Mouse (Mus musculus) forebrain, embryonic 15.5 days (tissue): ENCODE measurements around the gene Rbbp4. TPM values are rescaled to one million over a fixed set of nuclear protein-coding genes. Genes with fewer than 3 reads are reported as not detected.

ENCODE experiments used
- ATAC-seq: fragments of 200-750 bp; cut with Nextera tagmentation; replicated peaks from 2 replicates; pipeline ENCODE4 v1.8.0; 2017; ENCODE audit warnings: mild to moderate bottlenecking, moderate TSS enrichment, moderate library complexity
- H3K27ac ChIP-seq: fragments of 300-500 bp; sonication (generic); replicated peaks from 2 replicates; pipeline ENCODE4 v1.5.1; 2015; ENCODE audit warnings: mild to moderate bottlenecking, inconsistent platforms
- H3K27me3 ChIP-seq: fragments of 300-500 bp; sonication (generic); 2 replicates; pipeline ENCODE4 v1.6.1; 2015; ENCODE audit warnings: inconsistent platforms
- H3K36me3 ChIP-seq: fragments of 300-500 bp; sonication (generic); 2 replicates; pipeline ENCODE4 v1.6.1; 2015; ENCODE audit warnings: mild to moderate bottlenecking, inconsistent platforms
- H3K4me1 ChIP-seq: fragments of 300-500 bp; sonication (generic); 2 replicates; pipeline ENCODE4 v1.6.1; 2015; ENCODE audit warnings: inconsistent platforms
- H3K4me2 ChIP-seq: fragments of 300-500 bp; sonication (generic); replicated peaks from 2 replicates; pipeline ENCODE4 v1.6.1; 2015; ENCODE audit warnings: mild to moderate bottlenecking, inconsistent platforms
- H3K4me3 ChIP-seq: fragments of 300-500 bp; sonication (generic); 2 replicates; pipeline ENCODE4 v1.5.1; 2015; ENCODE audit warnings: mild to moderate bottlenecking, inconsistent platforms
- H3K9ac ChIP-seq: fragments of 300-500 bp; sonication (generic); replicated peaks from 2 replicates; pipeline ENCODE4 v1.6.1; 2015; ENCODE audit warnings: mild to moderate bottlenecking, inconsistent platforms
- H3K9me3 ChIP-seq: fragments of 300-500 bp; sonication (generic); 2 replicates; pipeline ENCODE4 v1.6.1; 2016; ENCODE audit warnings: inconsistent platforms
- WGBS: fragments of 180-500 bp; shearing (Covaris S2); methylation state at CpG from one replicate; pipeline ENCODE4 v1.1.7; 2015; ENCODE audit warnings: mixed read lengths; 5-methylcytosine and 5-hydroxymethylcytosine counted together
- polyA plus RNA-seq: library from polyadenylated mRNA; unstranded; fragments of >200 nt; fragmentation: Nextera tagmentation; extraction: Ambion mirVana; gene quantifications from 2 replicates; pipeline ENCODE4 v1.2.1, GENCODE M21; 2015

Gene Rbbp4
- polyA plus RNA-seq, 1 experiment from 2014 or later, result 436 TPM

- no peaks in the 10 kb centered on the region for H3K27me3 ChIP-seq
- no peak for ATAC-seq
- H3K36me3 ChIP-seq, result peaks cover 66% of the 10 kb centered on the region
- no peaks in the 10 kb centered on the region; the same call in 1 of the 2 replicates for H3K4me1 ChIP-seq
- no peak overlapping the region for H3K27ac ChIP-seq
- no peak overlapping the region for H3K9ac ChIP-seq
- WGBS, result 95% methylated on average over 1 of the region's 1 CpGs
- no peaks in the 10 kb centered on the region for H3K9me3 ChIP-seq
- H3K4me3 ChIP-seq, result no peak overlapping the region
- H3K4me2 ChIP-seq, result no peak overlapping the region
Observed at GRCm38 (mm10) chr4:129320876-129321275, 14.3 kb downstream of the Rbbp4 start.

- Histone ChIP-seq H3K9ac (no peak overlapping the region), H3K27me3 (no peaks in the 10 kb centered on the region), H3K9me3 (no peaks in the 10 kb centered on the region), H3K4me2 (no peak overlapping the region), H3K4me3 (no peak overlapping the region), H3K27ac (no peak overlapping the region), H3K4me1 (no peaks in the 10 kb centered on the region), H3K36me3 (peaks cover 87% of the 10 kb centered on the region)
- WGBS, result 79% methylated on average over 3 of the region's 3 CpGs
- no peak for ATAC-seq
Observed at GRCm38 (mm10) chr4:129313886-129314285, 21.3 kb downstream of the Rbbp4 start.

GRCm38 (mm10) chr4:129307936-129308335 lies 27.2 kb downstream of the Rbbp4 start:
- Histone ChIP-seq H3K27ac (no peak overlapping the region), H3K4me3 (no peak overlapping the region), H3K9ac (no peak overlapping the region), H3K4me2 (no peak overlapping the region), H3K36me3 (peaks cover 60% of the 10 kb centered on the region), H3K4me1 (no peaks in the 10 kb centered on the region), H3K9me3 (no peaks in the 10 kb centered on the region), H3K27me3 (no peaks in the 10 kb centered on the region)
- 98% methylated on average over 1 of the region's 1 CpGs for WGBS
- no peak for ATAC-seq

GRCm38 (mm10) chr4:129304306-129304705 lies 30.9 kb downstream of the Rbbp4 start:
- no peak overlapping the region for H3K9ac ChIP-seq
- no peak overlapping the region for H3K4me2 ChIP-seq
- H3K27ac ChIP-seq, result no peak overlapping the region
- 63% methylated on average over 1 of the region's 1 CpGs for WGBS
- no peak for ATAC-seq
- H3K4me1 ChIP-seq, result no peaks in the 10 kb centered on the region
- H3K36me3 ChIP-seq, result peaks cover 33% of the 10 kb centered on the region
- no peak overlapping the region for H3K4me3 ChIP-seq
- no peaks in the 10 kb centered on the region for H3K27me3 ChIP-seq
- no peaks in the 10 kb centered on the region for H3K9me3 ChIP-seq

- Histone ChIP-seq H3K9me3 (no peaks in the 10 kb centered on the region), H3K36me3 (peaks cover 28% of the 10 kb centered on the region), H3K4me3 (no peak overlapping the region), H3K4me1 (peaks cover 4% of the 10 kb centered on the region; the same call in 1 of the 2 replicates), H3K27ac (no peak overlapping the region), H3K9ac (no peak overlapping the region), H3K27me3 (no peaks in the 10 kb centered on the region), H3K4me2 (no peak overlapping the region)
- no peak for ATAC-seq
- 92% methylated on average over 9 of the region's 9 CpGs for WGBS
Observed at GRCm38 (mm10) chr4:129303816-129304215, 31.4 kb downstream of the Rbbp4 start.

GRCm38 (mm10) chr4:129303401-129303800 lies 31.8 kb downstream of the Rbbp4 start:
- Histone ChIP-seq H3K36me3 (peaks cover 24% of the 10 kb centered on the region), H3K9ac (no peak overlapping the region), H3K4me3 (no peak overlapping the region), H3K4me2 (no peak overlapping the region), H3K27me3 (no peaks in the 10 kb centered on the region), H3K4me1 (peaks cover 8% of the 10 kb centered on the region), H3K27ac (no peak overlapping the region), H3K9me3 (no peaks in the 10 kb centered on the region)
- WGBS, result 77% methylated on average over 5 of the region's 5 CpGs
- ATAC-seq, result no peak

GRCm38 (mm10) chr4:129299121-129299520 lies 36.0 kb downstream of the Rbbp4 start:
- Histone ChIP-seq H3K4me3 (no peak overlapping the region), H3K4me1 (peaks cover 10% of the 10 kb centered on the region), H3K4me2 (no peak overlapping the region), H3K36me3 (no peaks in the 10 kb centered on the region), H3K27me3 (no peaks in the 10 kb centered on the region), H3K27ac (no peak overlapping the region), H3K9me3 (no peaks in the 10 kb centered on the region), H3K9ac (no peak overlapping the region)
- ATAC-seq, result no peak
- WGBS, result 33% methylated on average over 10 of the region's 10 CpGs

- no peak overlapping the region for H3K9ac ChIP-seq
- no peak overlapping the region for H3K27ac ChIP-seq
- H3K4me1 ChIP-seq, result peaks cover 10% of the 10 kb centered on the region
- WGBS, result 87% methylated on average over 4 of the region's 4 CpGs
- H3K4me2 ChIP-seq, result no peak overlapping the region
- H3K27me3 ChIP-seq, result no peaks in the 10 kb centered on the region
- no peaks in the 10 kb centered on the region for H3K36me3 ChIP-seq
- H3K4me3 ChIP-seq, result no peak overlapping the region
- no peak for ATAC-seq
- H3K9me3 ChIP-seq, result no peaks in the 10 kb centered on the region
Observed at GRCm38 (mm10) chr4:129297724-129298123, 37.4 kb downstream of the Rbbp4 start.

GRCm38 (mm10) chr4:129296066-129296465 lies 39.1 kb downstream of the Rbbp4 start:
- H3K27ac ChIP-seq, result no peak overlapping the region
- no peaks in the 10 kb centered on the region for H3K27me3 ChIP-seq
- WGBS, result 91% methylated on average over 7 of the region's 7 CpGs
- H3K4me2 ChIP-seq, result no peak overlapping the region
- no peaks in the 10 kb centered on the region for H3K36me3 ChIP-seq
- ATAC-seq, result no peak
- no peaks in the 10 kb centered on the region for H3K9me3 ChIP-seq
- peaks cover 10% of the 10 kb centered on the region for H3K4me1 ChIP-seq
- H3K9ac ChIP-seq, result no peak overlapping the region
- H3K4me3 ChIP-seq, result no peak overlapping the region

- no peak overlapping the region for H3K4me3 ChIP-seq
- H3K27me3 ChIP-seq, result no peaks in the 10 kb centered on the region
- no peaks in the 10 kb centered on the region for H3K9me3 ChIP-seq
- ATAC-seq, result no peak
- no peaks in the 10 kb centered on the region for H3K36me3 ChIP-seq
- no peak overlapping the region for H3K4me2 ChIP-seq
- no peak overlapping the region for H3K9ac ChIP-seq
- peaks cover 10% of the 10 kb centered on the region for H3K4me1 ChIP-seq
- H3K27ac ChIP-seq, result no peak overlapping the region
- 99% methylated on average over 2 of the region's 2 CpGs for WGBS
Observed at GRCm38 (mm10) chr4:129295188-129295587, 40.0 kb downstream of the Rbbp4 start.

DNA sequence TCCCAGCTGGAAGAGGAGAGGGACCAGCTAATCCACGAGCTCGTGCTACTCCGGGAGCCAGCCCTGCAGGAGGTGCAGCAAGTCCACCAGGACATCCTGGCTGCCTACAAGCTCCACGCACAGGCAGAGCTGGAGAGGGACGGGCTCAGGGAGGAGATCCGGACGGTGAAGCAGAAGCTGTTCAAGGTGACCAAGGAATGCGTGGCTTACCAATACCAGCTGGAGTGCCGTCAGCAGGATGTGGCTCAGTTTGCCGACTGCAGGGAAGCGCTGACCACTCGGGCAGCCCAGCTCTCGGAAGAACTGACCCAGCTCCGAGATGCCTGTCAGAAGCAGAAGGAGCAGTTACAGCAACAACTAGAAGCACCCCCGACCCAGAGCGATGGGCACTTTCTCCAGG lies 41.5 kb downstream of the Rbbp4 start:
- no peak for ATAC-seq
- Histone ChIP-seq H3K4me2 (no peak overlapping the region), H3K4me3 (no peak overlapping the region), H3K9me3 (no peaks in the 10 kb centered on the region), H3K36me3 (no peaks in the 10 kb centered on the region), H3K27me3 (no peaks in the 10 kb centered on the region), H3K27ac (no peak overlapping the region), H3K4me1 (peaks cover 5% of the 10 kb centered on the region), H3K9ac (no peak overlapping the region)
- 44% methylated on average over 16 of the region's 16 CpGs for WGBS

- no peaks in the 10 kb centered on the region for H3K36me3 ChIP-seq
- WGBS, result 73% methylated on average over 7 of the region's 7 CpGs
- no peak for ATAC-seq
- H3K4me1 ChIP-seq, result no peaks in the 10 kb centered on the region
- no peak overlapping the region for H3K9ac ChIP-seq
- no peaks in the 10 kb centered on the region for H3K9me3 ChIP-seq
- H3K4me2 ChIP-seq, result no peak overlapping the region
- H3K4me3 ChIP-seq, result no peak overlapping the region
- H3K27ac ChIP-seq, result no peak overlapping the region
- H3K27me3 ChIP-seq, result no peaks in the 10 kb centered on the region
Observed at GRCm38 (mm10) chr4:129292831-129293230, 42.3 kb downstream of the Rbbp4 start.

DNA sequence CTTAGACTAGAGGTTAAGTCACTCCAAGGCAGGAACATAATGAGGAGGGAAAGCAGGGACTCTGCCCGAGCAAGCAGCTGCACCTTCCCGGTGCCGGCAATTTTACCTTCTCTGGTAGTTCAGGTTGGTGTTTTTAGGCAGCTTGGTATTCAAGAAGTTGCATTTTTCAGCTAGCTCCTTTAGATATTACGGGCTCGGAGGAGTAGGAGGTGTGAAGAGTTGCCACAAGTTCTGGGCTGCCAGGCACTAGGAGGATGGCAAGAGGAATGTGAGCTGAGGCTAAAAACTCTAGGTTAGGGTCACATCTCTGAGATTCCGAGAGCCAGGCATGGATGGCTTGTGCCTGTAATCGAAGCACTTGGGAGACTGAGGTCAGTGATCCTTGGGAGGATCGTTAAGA lies 45.5 kb downstream of the Rbbp4 start:
- Histone ChIP-seq H3K9ac (no peak overlapping the region), H3K4me1 (peaks cover 17% of the 10 kb centered on the region), H3K9me3 (no peaks in the 10 kb centered on the region), H3K4me3 (no peak overlapping the region), H3K27ac (no peak overlapping the region), H3K27me3 (no peaks in the 10 kb centered on the region), H3K4me2 (no peak overlapping the region), H3K36me3 (no peaks in the 10 kb centered on the region)
- no peak for ATAC-seq
- 91% methylated on average over 8 of the region's 8 CpGs for WGBS
